Mouse (Mus musculus): ENCODE results near the gene Lgmn. TPM values are rescaled to one million over a fixed set of nuclear protein-coding genes. Genes with fewer than 3 reads are reported as not detected.
A peak's percentile ranks its signal among the peaks of the same experiment; 100 is the strongest.

The Lgmn gene
- polyA plus RNA-seq, 1 experiment from 2014 or later: 127 TPM

GRCm38 (mm10) chr12:102417701-102418100 is 21.9 kb downstream of the Lgmn start:
- H3K36me3 ChIP-seq: peaks cover 5% of the 10 kb centered on the region; the same call in 1 of the 2 replicates
- no peak for ATAC-seq (ENCODE audit: insufficient number of reproducible peaks, low FRiP score)
- no peaks in the 10 kb centered on the region for H3K27me3 ChIP-seq (replicated peaks)
- H3K9ac ChIP-seq: no peak overlapping the region
- 82% methylated on average over 6 of the region's 6 CpGs for WGBS
- no peak overlapping the region for H3K4me3 ChIP-seq
- H3K4me2 ChIP-seq: no peak overlapping the region
- H3K4me1 ChIP-seq (replicated peaks): peaks cover 51% of the 10 kb centered on the region
- H3K27ac ChIP-seq (ENCODE audit: poor library complexity, severe bottlenecking): no peak overlapping the region
- no peaks in the 10 kb centered on the region for H3K9me3 ChIP-seq (replicated peaks)

DNA sequence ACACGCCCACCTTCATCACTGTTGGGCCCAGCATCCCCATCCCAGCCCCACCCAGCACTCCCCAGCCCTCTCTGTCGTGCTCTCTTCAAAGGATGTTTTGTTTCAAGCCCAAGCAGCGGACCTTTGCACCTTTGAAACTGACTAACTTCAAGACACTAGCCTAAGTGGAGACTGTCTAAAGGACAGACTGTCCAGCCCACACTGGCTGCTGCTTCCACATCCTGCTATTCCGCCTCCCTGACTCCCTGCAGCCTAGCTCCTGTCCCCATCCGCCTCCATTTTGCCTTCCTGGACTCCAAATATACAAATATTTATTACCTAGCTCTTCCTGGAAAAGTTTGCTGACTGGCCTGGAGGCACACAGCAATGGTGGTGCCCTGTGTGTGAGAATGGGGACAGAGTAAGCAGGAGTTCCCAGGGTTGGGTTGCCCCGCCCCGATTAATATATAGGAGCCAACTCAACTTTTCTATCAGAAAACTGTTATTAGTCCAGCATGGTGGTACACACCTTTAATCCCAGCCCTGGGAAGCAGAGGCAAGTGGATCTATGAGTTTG is 22.6 kb downstream of the Lgmn start:
- Histone ChIP-seq H3K27ac (ENCODE audit: poor library complexity, severe bottlenecking) (peak overlapping the region; percentile 76), H3K4me2 (peak overlapping the region; percentile 20; the same call in 1 of the 2 replicates), H3K9ac (peak overlapping the region; percentile 37), H3K27me3 (replicated peaks) (no peaks in the 10 kb centered on the region), H3K36me3 (peaks cover 5% of the 10 kb centered on the region; the same call in 1 of the 2 replicates), H3K4me1 (replicated peaks) (peaks cover 44% of the 10 kb centered on the region), H3K9me3 (replicated peaks) (no peaks in the 10 kb centered on the region), H3K4me3 (no peak overlapping the region)
- ATAC-seq (ENCODE audit: insufficient number of reproducible peaks, low FRiP score): no peak
- 78% methylated on average over 7 of the region's 7 CpGs for WGBS

DNA sequence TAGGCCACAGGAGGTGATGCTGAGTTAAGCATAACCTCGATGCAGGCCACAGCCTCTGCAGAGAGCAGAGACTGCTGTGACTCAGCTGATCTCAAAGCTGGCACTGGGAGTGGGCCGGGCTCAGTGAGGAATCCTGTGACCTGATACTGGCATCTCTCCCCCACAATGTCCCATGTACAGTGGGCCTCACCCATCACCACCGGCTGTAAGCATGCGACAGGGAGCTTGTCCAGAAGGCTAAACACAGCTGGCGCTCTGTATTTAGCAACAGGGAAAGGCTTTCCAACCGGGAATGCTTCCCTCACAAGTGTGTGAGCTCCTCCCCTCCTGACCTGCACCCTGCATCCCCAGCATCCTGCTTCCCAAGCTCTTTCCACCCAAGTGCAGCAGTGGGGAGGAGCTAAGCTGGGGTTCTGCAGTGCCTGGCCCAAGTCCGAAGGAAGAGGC is 23.2 kb downstream of the Lgmn start:
- peak overlapping the region; percentile 76 for H3K27ac ChIP-seq (ENCODE audit: poor library complexity, severe bottlenecking)
- peak overlapping the region; percentile 37; the same call in 1 of the 2 replicates for H3K9ac ChIP-seq
- H3K4me2 ChIP-seq: peak overlapping the region; percentile 20; the same call in 1 of the 2 replicates
- H3K4me1 ChIP-seq (replicated peaks): peaks cover 38% of the 10 kb centered on the region
- H3K27me3 ChIP-seq (replicated peaks): no peaks in the 10 kb centered on the region
- 17% methylated on average over 7 of the region's 7 CpGs for WGBS
- H3K4me3 ChIP-seq: no peak overlapping the region
- ATAC-seq (ENCODE audit: insufficient number of reproducible peaks, low FRiP score): peak; percentile 86
- H3K9me3 ChIP-seq (replicated peaks): no peaks in the 10 kb centered on the region
- peaks cover 5% of the 10 kb centered on the region; the same call in 1 of the 2 replicates for H3K36me3 ChIP-seq

GRCm38 (mm10) chr12:102414686-102415085 is 24.9 kb downstream of the Lgmn start:
- Histone ChIP-seq H3K27me3 (replicated peaks) (no peaks in the 10 kb centered on the region), H3K4me1 (replicated peaks) (peaks cover 24% of the 10 kb centered on the region), H3K4me3 (no peak overlapping the region), H3K9me3 (replicated peaks) (no peaks in the 10 kb centered on the region), H3K27ac (ENCODE audit: poor library complexity, severe bottlenecking) (no peak overlapping the region), H3K9ac (no peak overlapping the region), H3K36me3 (peaks cover 5% of the 10 kb centered on the region; the same call in 1 of the 2 replicates), H3K4me2 (no peak overlapping the region)
- ATAC-seq (ENCODE audit: insufficient number of reproducible peaks, low FRiP score): no peak
- 89% methylated on average over 6 of the region's 6 CpGs for WGBS

- 83% methylated on average over 13 of the region's 13 CpGs for WGBS
- Histone ChIP-seq H3K4me2 (no peak overlapping the region), H3K9ac (no peak overlapping the region), H3K36me3 (peaks cover 5% of the 10 kb centered on the region; the same call in 1 of the 2 replicates), H3K9me3 (replicated peaks) (no peaks in the 10 kb centered on the region), H3K27ac (ENCODE audit: poor library complexity, severe bottlenecking) (no peak overlapping the region), H3K4me1 (replicated peaks) (peaks cover 21% of the 10 kb centered on the region), H3K27me3 (replicated peaks) (no peaks in the 10 kb centered on the region), H3K4me3 (no peak overlapping the region)
- no peak for ATAC-seq (ENCODE audit: insufficient number of reproducible peaks, low FRiP score)
Observed at GRCm38 (mm10) chr12:102413171-102413570, 26.4 kb downstream of the Lgmn start.

GRCm38 (mm10) chr12:102398588-102398987 is 41.0 kb downstream of the Lgmn start:
- Histone ChIP-seq H3K9me3 (replicated peaks) (no peaks in the 10 kb centered on the region), H3K36me3 (peaks cover 77% of the 10 kb centered on the region), H3K27me3 (replicated peaks) (no peaks in the 10 kb centered on the region), H3K27ac (ENCODE audit: poor library complexity, severe bottlenecking) (peak overlapping the region; percentile 54; the same call in 1 of the 2 replicates), H3K4me2 (no peak overlapping the region), H3K4me3 (no peak overlapping the region), H3K4me1 (replicated peaks) (peaks cover 24% of the 10 kb centered on the region), H3K9ac (no peak overlapping the region)
- 73% methylated on average over 4 of the region's 4 CpGs for WGBS
- ATAC-seq (ENCODE audit: insufficient number of reproducible peaks, low FRiP score): no peak

- no peak for ATAC-seq (ENCODE audit: insufficient number of reproducible peaks, low FRiP score)
Observed at GRCm38 (mm10) chr12:102395998-102396991, 43.3 kb downstream of the Lgmn start.

GRCm38 (mm10) chr12:102395537-102395936 is 44.1 kb downstream of the Lgmn start:
- 73% methylated on average over 9 of the region's 9 CpGs for WGBS
- no peak overlapping the region for H3K4me2 ChIP-seq
- no peaks in the 10 kb centered on the region for H3K27me3 ChIP-seq (replicated peaks)
- H3K4me3 ChIP-seq: no peak overlapping the region
- no peak overlapping the region for H3K9ac ChIP-seq
- H3K9me3 ChIP-seq (replicated peaks): no peaks in the 10 kb centered on the region
- H3K27ac ChIP-seq (ENCODE audit: poor library complexity, severe bottlenecking): no peak overlapping the region
- H3K4me1 ChIP-seq (replicated peaks): peaks cover 24% of the 10 kb centered on the region
- peaks cover 71% of the 10 kb centered on the region for H3K36me3 ChIP-seq
- ATAC-seq (ENCODE audit: insufficient number of reproducible peaks, low FRiP score): no peak

More at GRCm38 (mm10) chr12:102395998-102396991, 43.3 kb downstream of the Lgmn start:
- H3K9ac ChIP-seq: no peak overlapping the region
- no peaks in the 10 kb centered on the region for H3K27me3 ChIP-seq (replicated peaks)
- H3K4me2 ChIP-seq: no peak overlapping the region
- WGBS: 67% methylated on average over 19 of the region's 19 CpGs
- peaks cover 74% of the 10 kb centered on the region for H3K36me3 ChIP-seq
- no peaks in the 10 kb centered on the region for H3K9me3 ChIP-seq (replicated peaks)
- peaks cover 24% of the 10 kb centered on the region for H3K4me1 ChIP-seq (replicated peaks)
- H3K27ac ChIP-seq (ENCODE audit: poor library complexity, severe bottlenecking): no peak overlapping the region
- no peak overlapping the region for H3K4me3 ChIP-seq

DNA sequence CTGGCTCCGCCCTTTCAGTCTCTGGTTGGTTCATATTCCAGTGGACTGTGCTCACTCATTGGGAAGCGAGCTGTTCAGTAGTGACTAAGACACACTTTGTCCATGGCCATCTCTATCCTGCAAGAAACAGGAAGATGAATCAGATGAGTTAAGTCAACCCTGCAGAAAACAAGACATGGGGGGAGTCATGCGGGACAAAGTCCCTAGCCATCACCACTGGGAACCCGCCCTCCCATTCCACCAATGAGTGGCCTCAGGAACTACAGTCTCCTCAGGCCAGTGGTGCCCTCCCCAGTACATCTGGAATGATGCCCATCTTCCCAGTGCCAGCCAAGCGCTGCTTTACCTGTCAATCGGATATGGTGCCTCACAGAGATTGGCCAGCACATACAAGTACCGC is 45.1 kb downstream of the Lgmn start:
- H3K4me3 ChIP-seq: no peak overlapping the region
- no peak overlapping the region for H3K27ac ChIP-seq (ENCODE audit: poor library complexity, severe bottlenecking)
- H3K9ac ChIP-seq: no peak overlapping the region
- H3K36me3 ChIP-seq: peaks cover 74% of the 10 kb centered on the region
- ATAC-seq (ENCODE audit: insufficient number of reproducible peaks, low FRiP score): no peak
- no peaks in the 10 kb centered on the region for H3K27me3 ChIP-seq (replicated peaks)
- H3K9me3 ChIP-seq (replicated peaks): no peaks in the 10 kb centered on the region
- 86% methylated on average over 7 of the region's 7 CpGs for WGBS
- H3K4me2 ChIP-seq: no peak overlapping the region
- H3K4me1 ChIP-seq (replicated peaks): peaks cover 16% of the 10 kb centered on the region

GRCm38 (mm10) chr12:102391982-102392381 is 47.6 kb downstream of the Lgmn start:
- peaks cover 80% of the 10 kb centered on the region for H3K36me3 ChIP-seq
- no peak overlapping the region for H3K9ac ChIP-seq
- no peak for ATAC-seq (ENCODE audit: insufficient number of reproducible peaks, low FRiP score)
- no peak overlapping the region for H3K27ac ChIP-seq (ENCODE audit: poor library complexity, severe bottlenecking)
- H3K4me2 ChIP-seq: no peak overlapping the region
- H3K4me1 ChIP-seq (replicated peaks): no peaks in the 10 kb centered on the region
- 71% methylated on average over 4 of the region's 4 CpGs for WGBS
- H3K27me3 ChIP-seq (replicated peaks): no peaks in the 10 kb centered on the region
- no peak overlapping the region for H3K4me3 ChIP-seq
- no peaks in the 10 kb centered on the region for H3K9me3 ChIP-seq (replicated peaks)

- H3K4me3 ChIP-seq: no peak overlapping the region
- H3K9ac ChIP-seq: no peak overlapping the region
- ATAC-seq (ENCODE audit: insufficient number of reproducible peaks, low FRiP score): no peak
- peaks cover 79% of the 10 kb centered on the region for H3K36me3 ChIP-seq
- H3K27me3 ChIP-seq (replicated peaks): no peaks in the 10 kb centered on the region
- WGBS: 87% methylated on average over 2 of the region's 2 CpGs
- H3K9me3 ChIP-seq (replicated peaks): no peaks in the 10 kb centered on the region
- no peak overlapping the region for H3K27ac ChIP-seq (ENCODE audit: poor library complexity, severe bottlenecking)
- H3K4me1 ChIP-seq (replicated peaks): no peaks in the 10 kb centered on the region
- no peak overlapping the region for H3K4me2 ChIP-seq
Observed at GRCm38 (mm10) chr12:102391109-102391508, 48.5 kb downstream of the Lgmn start.

All from heart, embryonic 12.5 days (tissue).